Mouse (Mus musculus): ENCODE results near the gene Tmem266.

GRCm38 (mm10) chr9:55354686-55355085, 28.0 kb downstream of the Tmem266 start:
- TF ChIP-seq CTCF (IDR thresholded peaks at IDR 0.05; ENCODE audit: low read depth), result no peak
- TF ChIP-seq EP300 (optimal IDR thresholded peaks at IDR 0.05), result no peak
